Mouse (Mus musculus) forebrain, embryonic 16.5 days (tissue): Measurements from ENCODE around the gene Rev3l. TPM values are rescaled to one million over a fixed set of nuclear protein-coding genes. Genes with fewer than 3 reads are reported as not detected.

ENCODE experiments used
- ATAC-seq: fragments of 200-750 bp; cut with Nextera tagmentation; 2 replicates; pipeline ENCODE4 v1.8.0; 2017; ENCODE audit warnings: mild to moderate bottlenecking, moderate library complexity
- H3K27ac ChIP-seq: fragments of 300-500 bp; sonication (generic); 2 replicates; pipeline ENCODE4 v1.5.1; 2014; ENCODE audit warnings: low read length, control low read depth
- H3K27me3 ChIP-seq: fragments of 300-500 bp; sonication (generic); replicated peaks from 2 replicates; pipeline ENCODE4 v1.6.1; 2014; ENCODE audit warnings: low read length; ENCODE audit not compliant: control insufficient read depth, insufficient read depth
- H3K36me3 ChIP-seq: fragments of 300-500 bp; sonication (generic); 2 replicates; pipeline ENCODE4 v1.6.1; 2014; ENCODE audit not compliant: control insufficient read depth, insufficient read depth
- H3K4me1 ChIP-seq: fragments of 300-500 bp; sonication (generic); replicated peaks from 2 replicates; pipeline ENCODE4 v1.6.1; 2014; ENCODE audit warnings: low read length; ENCODE audit not compliant: control insufficient read depth, insufficient read depth
- H3K4me2 ChIP-seq: fragments of 300-500 bp; sonication (generic); 2 replicates; pipeline ENCODE4 v1.6.1; 2014; ENCODE audit warnings: mild to moderate bottlenecking, low read length, control low read depth
- H3K4me3 ChIP-seq: fragments of 300-500 bp; sonication (generic); replicated peaks from 2 replicates; pipeline ENCODE4 v1.5.1; 2014; ENCODE audit warnings: mild to moderate bottlenecking, low read length, control low read depth
- H3K9ac ChIP-seq: fragments of 300-500 bp; sonication (generic); replicated peaks from 2 replicates; pipeline ENCODE4 v1.6.1; 2014; ENCODE audit warnings: low read depth, low read length, control low read depth
- H3K9me3 ChIP-seq: fragments of 300-500 bp; sonication (generic); 2 replicates; pipeline ENCODE4 v1.6.1; 2016; ENCODE audit warnings: low read length; ENCODE audit not compliant: control insufficient read depth
- whole genome bisulfite sequencing: fragments of 180-500 bp; shearing (Covaris S2); extraction: QIAGEN DNeasy Blood & Tissue Kit; methylation state at CpG from one replicate; pipeline ENCODE4 v1.1.7; 2014; 5-methylcytosine and 5-hydroxymethylcytosine counted together
- polyA plus RNA-seq: library from polyadenylated mRNA; unstranded; fragments of >200 nt; fragmentation: Nextera tagmentation; extraction: Ambion mirVana; gene quantifications from 2 replicates; pipeline ENCODE4 v1.2.1, GENCODE M21; 2015

The Rev3l gene
- 23.7 and 28.8 TPM in 2 replicates for polyA plus RNA-seq

DNA sequence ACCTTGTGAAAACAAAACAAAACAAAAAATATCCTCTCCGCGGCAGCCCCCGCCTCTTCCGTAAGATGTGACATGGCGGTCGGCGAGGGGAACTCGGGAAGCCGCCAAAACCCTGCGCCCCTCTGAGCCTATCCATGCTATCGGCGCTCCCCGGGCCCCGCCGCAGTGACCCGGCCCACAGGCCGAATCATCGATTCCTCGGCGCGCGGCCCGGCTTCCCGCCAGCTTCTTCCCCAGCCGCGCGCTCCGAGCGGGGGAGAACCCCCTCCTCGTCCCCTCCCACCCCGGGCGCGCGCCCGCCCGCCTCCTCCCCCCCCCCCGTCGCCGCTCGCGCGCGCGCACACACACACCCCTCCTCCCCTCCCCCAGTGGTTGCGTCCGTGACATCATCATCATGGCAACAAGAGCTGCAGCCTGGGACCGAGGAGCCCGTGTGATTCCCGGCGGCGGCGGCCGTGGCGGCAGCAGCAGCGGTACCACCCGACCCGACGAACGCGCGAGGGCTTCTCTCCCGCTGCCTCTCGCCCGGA lies at the start of gene Rev3l:
Gene Rev3l (plus strand): TSS at position 383 of the 530 bp plus-strand sequence.
- WGBS: under 1% methylated on average over 44 of the region's 64 CpGs
- peak within 1 kb of the TSS; percentile 73 for H3K4me2 ChIP-seq
- peak; percentile 80 for ATAC-seq
- H3K4me3 ChIP-seq: peak within 1 kb of the TSS; percentile 87
- no peaks in the 10 kb centered on the region for H3K27me3 ChIP-seq
- no peaks in the 10 kb centered on the region for H3K9me3 ChIP-seq
- no peaks in the 10 kb centered on the region for H3K36me3 ChIP-seq
- peak within 1 kb of the TSS; percentile 100 for H3K27ac ChIP-seq
- peaks cover 8% of the 10 kb centered on the region for H3K4me1 ChIP-seq
- peak within 1 kb of the TSS; percentile 96 for H3K9ac ChIP-seq

DNA sequence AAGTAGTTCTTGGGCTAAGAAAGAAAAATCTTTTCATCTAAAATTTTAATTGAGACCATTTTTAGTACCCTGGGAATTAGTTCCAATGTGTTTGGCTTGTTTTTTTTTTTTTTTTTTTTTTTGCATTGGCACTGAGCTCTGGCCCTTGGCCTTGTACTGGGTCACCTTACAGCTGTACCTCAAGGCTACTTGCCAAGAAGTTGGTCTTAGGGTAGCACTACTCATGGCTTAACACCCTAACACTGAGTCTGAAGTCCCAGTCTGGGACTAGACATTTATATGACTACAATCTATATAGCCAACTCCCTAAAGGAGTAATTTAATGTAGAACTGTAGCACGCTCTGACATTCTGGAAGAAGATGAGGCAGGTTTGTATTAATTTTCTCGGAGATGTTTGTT lies 49.4 kb upstream of the Rev3l start:
- no peak for ATAC-seq
- no peak overlapping the region for H3K4me2 ChIP-seq
- H3K9ac ChIP-seq: no peak overlapping the region
- H3K36me3 ChIP-seq: no peaks in the 10 kb centered on the region
- no peak overlapping the region for H3K4me3 ChIP-seq
- H3K4me1 ChIP-seq: no peaks in the 10 kb centered on the region
- no peak overlapping the region for H3K27ac ChIP-seq
- WGBS: 90% methylated on average over 2 of the region's 2 CpGs
- no peaks in the 10 kb centered on the region for H3K27me3 ChIP-seq
- no peaks in the 10 kb centered on the region for H3K9me3 ChIP-seq

DNA sequence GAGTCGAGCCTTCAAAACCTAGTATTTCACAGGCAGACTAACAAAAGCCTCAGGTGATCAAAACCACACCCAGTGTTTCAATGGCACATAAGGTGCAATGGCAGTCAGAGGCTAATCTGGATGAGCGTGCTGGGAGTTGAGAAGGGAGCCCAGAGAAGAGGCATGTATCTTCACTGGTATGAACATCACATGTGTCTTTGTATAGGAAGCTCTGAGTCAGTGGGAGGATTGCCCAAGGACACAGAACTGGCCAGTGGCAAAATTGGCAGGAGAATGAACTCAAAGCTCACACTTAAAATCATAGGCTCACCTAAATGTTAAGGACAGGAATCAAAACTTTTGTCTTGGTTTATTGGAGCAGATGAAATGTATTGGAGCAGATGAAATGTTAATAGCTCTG lies 48.4 kb upstream of the Rev3l start:
- Histone ChIP-seq H3K4me2 (no peak overlapping the region), H3K36me3 (no peaks in the 10 kb centered on the region), H3K27ac (no peak overlapping the region), H3K9ac (no peak overlapping the region), H3K27me3 (no peaks in the 10 kb centered on the region), H3K9me3 (no peaks in the 10 kb centered on the region), H3K4me1 (no peaks in the 10 kb centered on the region), H3K4me3 (no peak overlapping the region)
- ATAC-seq: no peak
- 86% methylated on average over 2 of the region's 2 CpGs for WGBS

DNA sequence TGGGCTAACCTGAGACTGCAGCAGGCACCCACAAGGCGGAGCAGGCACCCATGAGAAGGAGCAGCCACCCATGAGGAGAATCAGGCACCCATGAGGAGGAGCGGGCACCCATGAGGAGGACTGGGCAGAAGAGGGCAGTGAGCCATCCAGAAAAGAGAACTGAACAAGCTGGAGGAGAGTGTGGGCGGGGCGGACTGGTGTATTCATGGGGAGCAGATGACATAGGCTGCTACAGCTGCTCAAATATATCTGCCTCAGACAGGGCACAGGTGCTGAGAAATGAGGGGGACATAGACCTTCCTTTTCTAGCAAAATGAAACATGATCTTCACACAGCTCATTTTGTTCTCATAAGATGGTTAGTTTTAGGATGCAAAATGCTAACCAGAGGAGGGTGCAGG lies 45.1 kb upstream of the Rev3l start:
- Histone ChIP-seq H3K4me2 (no peak overlapping the region), H3K36me3 (no peaks in the 10 kb centered on the region), H3K9ac (no peak overlapping the region), H3K4me1 (no peaks in the 10 kb centered on the region), H3K27me3 (no peaks in the 10 kb centered on the region), H3K4me3 (no peak overlapping the region), H3K9me3 (no peaks in the 10 kb centered on the region), H3K27ac (no peak overlapping the region)
- 96% methylated on average over 4 of the region's 4 CpGs for WGBS
- ATAC-seq: no peak

DNA sequence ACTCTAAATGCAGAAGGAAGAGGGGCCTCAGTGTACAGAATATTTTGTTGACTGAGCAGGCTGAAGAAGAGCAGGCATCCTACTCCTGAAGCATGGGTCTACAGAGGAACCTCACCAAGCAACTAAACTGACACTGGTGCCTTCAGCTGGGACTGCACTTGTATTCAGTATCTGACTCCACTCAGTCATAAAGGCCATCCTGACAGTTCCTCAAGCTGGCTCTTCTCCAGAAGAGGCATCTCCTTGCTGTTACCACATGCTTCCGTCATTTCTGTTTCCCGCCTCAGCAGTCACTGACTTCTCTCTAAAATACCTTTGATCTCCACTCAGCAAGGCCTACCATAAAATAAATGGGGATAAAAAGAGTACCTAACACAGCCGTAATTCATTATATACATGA lies 44.1 kb upstream of the Rev3l start:
- Histone ChIP-seq H3K9ac (no peak overlapping the region), H3K36me3 (no peaks in the 10 kb centered on the region), H3K4me2 (no peak overlapping the region), H3K4me3 (no peak overlapping the region), H3K9me3 (no peaks in the 10 kb centered on the region), H3K4me1 (no peaks in the 10 kb centered on the region), H3K27ac (no peak overlapping the region), H3K27me3 (no peaks in the 10 kb centered on the region)
- ATAC-seq: no peak
- WGBS: 78% methylated on average over 3 of the region's 3 CpGs

DNA sequence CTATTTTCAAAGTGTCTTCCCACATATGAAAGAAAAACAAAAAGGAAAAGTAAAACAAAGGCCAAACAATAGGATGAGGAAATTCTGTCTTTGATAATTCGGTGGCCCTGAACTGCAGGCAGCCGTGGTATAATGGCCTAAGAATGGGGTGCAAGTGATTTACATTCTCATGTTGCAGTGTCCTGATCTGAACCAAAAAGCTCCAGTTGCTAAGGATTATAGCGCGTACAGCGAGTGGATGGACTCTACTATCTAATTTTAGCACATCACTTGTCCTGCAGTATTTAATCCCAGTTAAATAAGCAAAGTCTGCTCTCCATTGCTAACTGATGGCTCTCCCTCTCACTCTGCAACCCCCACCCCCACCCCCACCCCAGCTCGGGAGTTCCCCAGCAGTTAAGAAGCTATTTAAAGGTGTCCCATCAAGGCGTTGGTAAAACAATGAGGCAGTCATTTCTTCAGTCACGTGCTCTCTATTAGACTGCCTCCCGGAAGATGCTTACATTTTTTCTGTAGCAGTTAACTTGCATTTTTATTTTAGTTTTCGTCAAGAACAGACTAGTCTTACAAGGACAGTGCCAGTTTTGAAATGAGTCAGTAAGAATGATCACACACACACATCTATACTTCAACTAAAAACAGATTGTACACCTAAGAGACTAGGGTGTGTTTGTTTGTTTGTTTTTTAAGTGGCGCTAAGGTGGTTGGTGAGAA lies 40.4 kb upstream of the Rev3l start:
- ATAC-seq: no peak
- 49% methylated on average over 11 of the region's 11 CpGs for WGBS

DNA sequence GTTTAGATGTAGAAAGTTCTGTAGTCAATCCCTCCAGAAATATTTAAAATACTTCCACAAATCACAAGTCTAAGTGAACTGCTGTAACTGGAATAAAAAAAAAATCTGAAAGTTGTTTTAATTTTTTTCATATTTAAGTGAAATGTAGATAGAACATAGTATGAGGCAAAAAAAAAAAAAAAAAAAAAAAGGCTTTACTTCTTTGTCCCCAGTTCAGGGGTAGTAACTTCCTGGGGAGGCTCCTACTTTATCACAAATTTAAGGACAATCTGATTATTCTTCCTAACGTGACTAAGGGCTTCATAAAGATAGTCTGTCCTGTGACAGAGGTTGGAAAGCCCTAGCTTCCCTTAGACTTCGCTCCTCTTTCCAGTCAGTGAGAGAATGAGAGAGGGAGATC lies 39.8 kb upstream of the Rev3l start:
- 83% methylated on average over 2 of the region's 2 CpGs for WGBS
- no peaks in the 10 kb centered on the region for H3K9me3 ChIP-seq
- ATAC-seq: no peak

More for the DNA sequence above, 40.4 kb upstream of the Rev3l start:
- Histone ChIP-seq H3K36me3 (no peaks in the 10 kb centered on the region), H3K4me1 (no peaks in the 10 kb centered on the region), H3K27ac (no peak overlapping the region), H3K9me3 (no peaks in the 10 kb centered on the region), H3K27me3 (no peaks in the 10 kb centered on the region), H3K4me3 (no peak overlapping the region), H3K4me2 (no peak overlapping the region), H3K9ac (no peak overlapping the region)

DNA sequence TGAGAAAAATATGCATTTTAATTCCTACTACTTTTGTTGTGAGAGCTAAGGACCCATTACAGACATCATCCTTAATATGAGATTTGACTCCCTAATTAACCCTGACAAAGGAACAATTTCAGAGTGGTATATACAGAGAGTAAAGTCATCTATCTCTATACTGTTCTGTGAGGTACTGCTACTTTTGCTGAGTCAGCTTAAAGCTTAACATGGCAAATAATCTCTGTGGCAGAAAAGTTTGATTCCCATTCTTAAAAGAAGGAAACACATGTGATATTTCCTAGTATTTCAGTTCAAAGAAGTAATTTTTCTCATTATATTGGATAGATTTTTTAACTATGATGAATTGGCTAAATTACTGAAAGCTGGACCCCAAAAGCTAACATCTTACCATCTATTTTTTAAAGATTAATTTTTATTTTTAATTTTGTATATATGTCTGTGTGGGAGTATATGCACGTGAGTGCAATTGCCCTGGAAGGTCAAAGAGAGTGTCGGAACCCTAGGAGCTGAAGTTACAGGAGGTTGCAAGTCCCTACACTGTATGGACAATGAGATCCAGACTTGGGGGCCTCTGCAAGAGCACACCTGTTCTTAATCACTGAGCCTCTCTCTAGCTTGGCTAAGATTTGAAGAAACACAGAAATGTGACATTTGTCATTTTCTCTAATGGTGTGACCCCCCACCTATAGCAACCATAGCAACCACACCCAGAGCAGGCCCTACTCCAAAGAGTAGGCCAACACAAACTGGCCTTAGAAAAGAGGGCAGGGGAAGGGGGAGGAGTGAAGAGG lies 24.0 kb upstream of the Rev3l start:
- no peaks in the 10 kb centered on the region for H3K27me3 ChIP-seq
- WGBS: 92% methylated on average over 2 of the region's 2 CpGs
- ATAC-seq: no peak
- no peaks in the 10 kb centered on the region for H3K9me3 ChIP-seq
- no peaks in the 10 kb centered on the region for H3K4me1 ChIP-seq
- no peak overlapping the region for H3K9ac ChIP-seq
- H3K27ac ChIP-seq: no peak overlapping the region
- no peak overlapping the region for H3K4me3 ChIP-seq
- H3K36me3 ChIP-seq: no peaks in the 10 kb centered on the region
- H3K4me2 ChIP-seq: no peak overlapping the region

More for the DNA sequence above, 39.8 kb upstream of the Rev3l start:
- Histone ChIP-seq H3K27ac (no peak overlapping the region), H3K4me3 (no peak overlapping the region), H3K4me1 (no peaks in the 10 kb centered on the region), H3K4me2 (no peak overlapping the region), H3K9ac (no peak overlapping the region), H3K36me3 (no peaks in the 10 kb centered on the region), H3K27me3 (no peaks in the 10 kb centered on the region)

DNA sequence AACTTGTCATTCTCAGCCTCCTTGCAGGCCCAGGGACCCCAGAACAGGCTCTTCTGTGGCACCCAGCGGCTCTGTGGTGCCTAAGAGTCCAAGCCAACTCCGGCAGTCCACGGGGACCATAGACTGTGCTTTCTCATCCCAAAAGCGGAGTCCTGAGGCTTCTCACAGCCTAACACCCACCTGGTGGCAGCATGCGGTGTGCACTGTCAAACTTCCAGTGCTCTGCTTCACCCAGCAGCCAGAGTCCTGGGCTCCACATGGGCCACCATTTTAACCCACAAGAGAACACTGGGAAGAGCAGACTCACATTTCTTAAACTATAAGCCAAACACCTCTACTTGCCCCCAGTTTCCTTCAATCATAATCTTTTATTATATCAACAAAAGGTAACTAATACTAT lies 15.0 kb upstream of the Rev3l start:
- Histone ChIP-seq H3K36me3 (no peaks in the 10 kb centered on the region), H3K4me3 (no peak overlapping the region), H3K27me3 (no peaks in the 10 kb centered on the region), H3K9ac (no peak overlapping the region), H3K4me1 (no peaks in the 10 kb centered on the region), H3K9me3 (no peaks in the 10 kb centered on the region), H3K4me2 (no peak overlapping the region), H3K27ac (no peak overlapping the region)
- no peak for ATAC-seq
- 82% methylated on average over 5 of the region's 5 CpGs for WGBS
